Mouse (Mus musculus): ENCODE measurements around the gene Itm2c. TPM values are rescaled to one million over a fixed set of nuclear protein-coding genes. Genes with fewer than 3 reads are reported as not detected.

Itm2c gene
- polyA plus RNA-seq, 1 experiment = 198 TPM

- under 1% methylated on average over 30 of the region's 30 CpGs for WGBS
- H3K27ac ChIP-seq (ENCODE audit: insufficient read depth, low read depth, low read length) = no peak overlapping the region
Observed at GRCm38 (mm10) chr1:85894748-85895360, 773 bp downstream of the Itm2c start.

GRCm38 (mm10) chr1:85895391-85895837, 1.3 kb downstream of the Itm2c start:
- peak; percentile 73 for DNase-seq
- Histone ChIP-seq H3K4me1 (ENCODE audit: control insufficient read depth, insufficient read depth, low read length) (peaks cover 5% of the 10 kb centered on the region), H3K27me3 (replicated peaks; ENCODE audit: control insufficient read depth, insufficient read depth, low read length) (no peaks in the 10 kb centered on the region), H3K27ac (ENCODE audit: insufficient read depth, low read depth, low read length) (no peak overlapping the region), H3K4me3 (ENCODE audit: insufficient read depth, low read depth, low read length) (peak overlapping the region; percentile 87), H3K36me3 (ENCODE audit: control insufficient read depth, insufficient read depth, low read length) (no peaks in the 10 kb centered on the region)
- 2% methylated on average over 15 of the region's 15 CpGs for WGBS
- no peak for TF ChIP-seq POLR2A (IDR thresholded peaks at IDR 0.05; ENCODE audit: low read depth, low read length)
- TF ChIP-seq CTCF (conservative IDR thresholded peaks at IDR 0.05; ENCODE audit: insufficient read depth, insufficient read length, low read depth, low read length) = peak; percentile 43

More at GRCm38 (mm10) chr1:85894748-85895360, 773 bp downstream of the Itm2c start:
- peaks cover 2% of the 10 kb centered on the region; the same call in 1 of the 2 replicates for H3K4me1 ChIP-seq (ENCODE audit: control insufficient read depth, insufficient read depth, low read length)
- TF ChIP-seq POLR2A (IDR thresholded peaks at IDR 0.05; ENCODE audit: low read depth, low read length) (no peak), CTCF (conservative IDR thresholded peaks at IDR 0.05; ENCODE audit: insufficient read depth, insufficient read length, low read depth, low read length) (no peak)
- DNase-seq = peak; percentile 19
- H3K36me3 ChIP-seq (ENCODE audit: control insufficient read depth, insufficient read depth, low read length) = no peaks in the 10 kb centered on the region
- no peaks in the 10 kb centered on the region for H3K27me3 ChIP-seq (replicated peaks; ENCODE audit: control insufficient read depth, insufficient read depth, low read length)
- H3K4me3 ChIP-seq (ENCODE audit: insufficient read depth, low read depth, low read length) = peak overlapping the region; percentile 87

- Histone ChIP-seq H3K4me1 (ENCODE audit: control insufficient read depth, insufficient read depth, low read length) (peaks cover 8% of the 10 kb centered on the region), H3K4me3 (ENCODE audit: insufficient read depth, low read depth, low read length) (no peak overlapping the region)
- TF ChIP-seq POLR2A (IDR thresholded peaks at IDR 0.05; ENCODE audit: low read depth, low read length) (no peak), CTCF (conservative IDR thresholded peaks at IDR 0.05; ENCODE audit: insufficient read depth, insufficient read length, low read depth, low read length) (no peak)
Observed at GRCm38 (mm10) chr1:85896110-85896509, 2.0 kb downstream of the Itm2c start.

GRCm38 (mm10) chr1:85896781-85897700, 3.0 kb downstream of the Itm2c start:
- no peaks in the 10 kb centered on the region for H3K36me3 ChIP-seq (ENCODE audit: control insufficient read depth, insufficient read depth, low read length)
- H3K4me3 ChIP-seq (ENCODE audit: insufficient read depth, low read depth, low read length) = no peak overlapping the region
- WGBS = 68% methylated on average over 12 of the region's 12 CpGs
- H3K27ac ChIP-seq (ENCODE audit: insufficient read depth, low read depth, low read length) = no peak overlapping the region
- H3K4me1 ChIP-seq (ENCODE audit: control insufficient read depth, insufficient read depth, low read length) = peaks cover 8% of the 10 kb centered on the region
- no peaks in the 10 kb centered on the region for H3K27me3 ChIP-seq (replicated peaks; ENCODE audit: control insufficient read depth, insufficient read depth, low read length)
- TF ChIP-seq CTCF (conservative IDR thresholded peaks at IDR 0.05; ENCODE audit: insufficient read depth, insufficient read length, low read depth, low read length) = no peak
- no peak for TF ChIP-seq POLR2A (IDR thresholded peaks at IDR 0.05; ENCODE audit: low read depth, low read length)
- no peak for DNase-seq

More at GRCm38 (mm10) chr1:85896110-85896509, 2.0 kb downstream of the Itm2c start:
- Histone ChIP-seq H3K27me3 (replicated peaks; ENCODE audit: control insufficient read depth, insufficient read depth, low read length) (no peaks in the 10 kb centered on the region), H3K36me3 (ENCODE audit: control insufficient read depth, insufficient read depth, low read length) (no peaks in the 10 kb centered on the region), H3K27ac (ENCODE audit: insufficient read depth, low read depth, low read length) (no peak overlapping the region)
- 82% methylated on average over 5 of the region's 5 CpGs for WGBS
- DNase-seq = no peak

GRCm38 (mm10) chr1:85897901-85898760, 4.0 kb downstream of the Itm2c start:
- WGBS = 56% methylated on average over 8 of the region's 8 CpGs

GRCm38 (mm10) chr1:85898761-85899387, 4.8 kb downstream of the Itm2c start:
- WGBS = 73% methylated on average over 12 of the region's 12 CpGs
- no peaks in the 10 kb centered on the region for H3K27me3 ChIP-seq (replicated peaks; ENCODE audit: control insufficient read depth, insufficient read depth, low read length)
- H3K27ac ChIP-seq (ENCODE audit: insufficient read depth, low read depth, low read length) = no peak overlapping the region
- H3K4me1 ChIP-seq (ENCODE audit: control insufficient read depth, insufficient read depth, low read length) = peaks cover 8% of the 10 kb centered on the region
- H3K36me3 ChIP-seq (ENCODE audit: control insufficient read depth, insufficient read depth, low read length) = no peaks in the 10 kb centered on the region
- no peak overlapping the region for H3K4me3 ChIP-seq (ENCODE audit: insufficient read depth, low read depth, low read length)
- DNase-seq = no peak
- TF ChIP-seq POLR2A (IDR thresholded peaks at IDR 0.05; ENCODE audit: low read depth, low read length) (no peak), CTCF (conservative IDR thresholded peaks at IDR 0.05; ENCODE audit: insufficient read depth, insufficient read length, low read depth, low read length) (no peak)

More at GRCm38 (mm10) chr1:85897901-85898760, 4.0 kb downstream of the Itm2c start:
- H3K27ac ChIP-seq (ENCODE audit: insufficient read depth, low read depth, low read length) = no peak overlapping the region
- H3K36me3 ChIP-seq (ENCODE audit: control insufficient read depth, insufficient read depth, low read length) = no peaks in the 10 kb centered on the region
- no peak overlapping the region for H3K4me3 ChIP-seq (ENCODE audit: insufficient read depth, low read depth, low read length)
- peaks cover 8% of the 10 kb centered on the region for H3K4me1 ChIP-seq (ENCODE audit: control insufficient read depth, insufficient read depth, low read length)
- no peaks in the 10 kb centered on the region for H3K27me3 ChIP-seq (replicated peaks; ENCODE audit: control insufficient read depth, insufficient read depth, low read length)
- no peak for TF ChIP-seq POLR2A (IDR thresholded peaks at IDR 0.05; ENCODE audit: low read depth, low read length)
- TF ChIP-seq CTCF (conservative IDR thresholded peaks at IDR 0.05; ENCODE audit: insufficient read depth, insufficient read length, low read depth, low read length) = no peak
- no peak for DNase-seq

Data from kidney, adult 2 months (tissue).